Mouse (Mus musculus): ENCODE measurements at regions not wholly inside any gene's neighbourhood (a gene's known extent, or its start where the extent isn't known, plus 50 kb on each side); places are given as distances from the start of the nearest gene placed in this dataset.

- no peak overlapping the region for H3K4me3 ChIP-seq (replicated peaks; ENCODE audit: insufficient read depth, low read depth, low read length)
- no peak for DNase-seq
- WGBS = 75% methylated on average over 6 of the region's 6 CpGs
- H3K4me1 ChIP-seq (ENCODE audit: control insufficient read depth, insufficient read depth, low read length) = no peaks in the 10 kb centered on the region
- H3K27me3 ChIP-seq (ENCODE audit: control insufficient read depth, insufficient read depth, low read length) = no peaks in the 10 kb centered on the region
- TF ChIP-seq POLR2A (IDR thresholded peaks at IDR 0.05; ENCODE audit: borderline replicate concordance, insufficient read depth, low read length) = no peak
- no peak for TF ChIP-seq CTCF (IDR thresholded peaks at IDR 0.05; ENCODE audit: borderline replicate concordance, insufficient read depth, low read depth, low read length)
- H3K27ac ChIP-seq (ENCODE audit: insufficient read depth, low read length) = no peak overlapping the region
Observed at GRCm38 (mm10) chr3:115641411-115641810, 73.5 kb downstream of the S1pr1 start.

GRCm38 (mm10) chr3:115635487-115635886, 79.4 kb downstream of the S1pr1 start:
- Histone ChIP-seq H3K4me1 (ENCODE audit: control insufficient read depth, insufficient read depth, low read length) (no peaks in the 10 kb centered on the region), H3K27me3 (ENCODE audit: control insufficient read depth, insufficient read depth, low read length) (no peaks in the 10 kb centered on the region), H3K27ac (ENCODE audit: insufficient read depth, low read length) (no peak overlapping the region), H3K4me3 (replicated peaks; ENCODE audit: insufficient read depth, low read depth, low read length) (no peak overlapping the region)
- TF ChIP-seq CTCF (IDR thresholded peaks at IDR 0.05; ENCODE audit: borderline replicate concordance, insufficient read depth, low read depth, low read length) (no peak), POLR2A (IDR thresholded peaks at IDR 0.05; ENCODE audit: borderline replicate concordance, insufficient read depth, low read length) (no peak)
- WGBS = 51% methylated on average over 4 of the region's 4 CpGs
- DNase-seq = no peak

GRCm38 (mm10) chr3:115635081-115635480, 79.8 kb downstream of the S1pr1 start:
- no peaks in the 10 kb centered on the region for H3K4me1 ChIP-seq (ENCODE audit: control insufficient read depth, insufficient read depth, low read length)

GRCm38 (mm10) chr3:115632417-115632743, 82.5 kb downstream of the S1pr1 start:
- no peak for DNase-seq
- H3K27ac ChIP-seq (ENCODE audit: insufficient read depth, low read length) = no peak overlapping the region; the same call in 1 of the 2 replicates
- 38% methylated on average over 4 of the region's 4 CpGs for WGBS
- no peak for TF ChIP-seq POLR2A (IDR thresholded peaks at IDR 0.05; ENCODE audit: borderline replicate concordance, insufficient read depth, low read length)
- no peak for TF ChIP-seq CTCF (IDR thresholded peaks at IDR 0.05; ENCODE audit: borderline replicate concordance, insufficient read depth, low read depth, low read length)
- no peaks in the 10 kb centered on the region for H3K27me3 ChIP-seq (ENCODE audit: control insufficient read depth, insufficient read depth, low read length)
- H3K4me1 ChIP-seq (ENCODE audit: control insufficient read depth, insufficient read depth, low read length) = no peaks in the 10 kb centered on the region
- no peak overlapping the region for H3K4me3 ChIP-seq (replicated peaks; ENCODE audit: insufficient read depth, low read depth, low read length)

More at GRCm38 (mm10) chr3:115635081-115635480, 79.8 kb downstream of the S1pr1 start:
- H3K27me3 ChIP-seq (ENCODE audit: control insufficient read depth, insufficient read depth, low read length) = no peaks in the 10 kb centered on the region
- 92% methylated on average over 5 of the region's 5 CpGs for WGBS
- no peak overlapping the region for H3K27ac ChIP-seq (ENCODE audit: insufficient read depth, low read length)
- no peak overlapping the region for H3K4me3 ChIP-seq (replicated peaks; ENCODE audit: insufficient read depth, low read depth, low read length)
- DNase-seq = no peak
- no peak for TF ChIP-seq CTCF (IDR thresholded peaks at IDR 0.05; ENCODE audit: borderline replicate concordance, insufficient read depth, low read depth, low read length)
- TF ChIP-seq POLR2A (IDR thresholded peaks at IDR 0.05; ENCODE audit: borderline replicate concordance, insufficient read depth, low read length) = no peak

DNA sequence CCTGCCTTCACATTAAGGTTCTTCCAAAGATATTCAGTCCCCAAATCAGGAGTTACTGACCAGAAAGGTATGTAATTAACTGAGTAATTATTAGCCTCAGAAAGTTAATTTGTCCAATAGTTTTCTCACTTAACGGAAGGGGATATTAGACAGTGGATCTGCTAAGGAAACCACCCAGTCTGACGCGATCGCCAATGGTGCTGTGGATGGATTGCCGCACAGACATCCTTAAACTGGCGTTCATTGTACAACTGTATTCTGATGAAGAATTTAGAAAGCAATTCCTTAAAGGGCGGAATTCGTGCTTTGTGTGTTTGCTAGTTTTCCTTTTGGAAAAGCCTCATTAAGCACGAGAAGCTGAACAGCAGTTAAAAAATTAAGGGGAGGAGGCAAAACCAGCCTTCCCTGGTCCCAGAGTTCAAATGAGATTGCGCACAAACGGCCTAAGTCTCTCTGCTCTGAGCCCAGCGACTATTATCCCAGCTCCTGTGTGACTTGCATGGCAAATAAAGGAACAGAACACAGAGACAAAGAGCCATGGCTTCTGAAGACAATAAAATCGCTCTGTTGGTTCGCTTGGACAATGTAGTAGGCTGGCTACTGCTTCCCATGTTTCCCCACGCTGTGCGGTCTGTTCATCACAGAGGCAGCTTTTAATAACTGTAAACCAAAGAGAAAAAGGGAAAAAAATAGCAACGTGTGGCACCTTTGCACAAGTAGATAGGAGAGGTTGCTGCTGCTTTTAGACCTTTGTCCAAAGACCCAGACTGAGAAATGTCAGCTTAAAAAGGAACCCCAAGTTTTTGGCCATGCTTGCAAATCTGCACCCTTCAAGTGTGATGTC, 83.1 kb downstream of the S1pr1 start:
- no peaks in the 10 kb centered on the region for H3K4me1 ChIP-seq (ENCODE audit: control insufficient read depth, insufficient read depth, low read length)
- no peaks in the 10 kb centered on the region for H3K27me3 ChIP-seq (ENCODE audit: control insufficient read depth, insufficient read depth, low read length)
- 48% methylated on average over 17 of the region's 17 CpGs for WGBS
- TF ChIP-seq POLR2A (IDR thresholded peaks at IDR 0.05; ENCODE audit: borderline replicate concordance, insufficient read depth, low read length) = no peak
- no peak for TF ChIP-seq CTCF (IDR thresholded peaks at IDR 0.05; ENCODE audit: borderline replicate concordance, insufficient read depth, low read depth, low read length)
- H3K4me3 ChIP-seq (replicated peaks; ENCODE audit: insufficient read depth, low read depth, low read length) = no peak overlapping the region
- H3K27ac ChIP-seq (ENCODE audit: insufficient read depth, low read length) = peak overlapping the region; percentile 39; the same call in 1 of the 2 replicates
- DNase-seq = peak in 1 of 2 experiments; percentile 10

GRCm38 (mm10) chr3:115622920-115623319, 92.0 kb downstream of the S1pr1 start:
- no peak for TF ChIP-seq CTCF (IDR thresholded peaks at IDR 0.05; ENCODE audit: borderline replicate concordance, insufficient read depth, low read depth, low read length)
- TF ChIP-seq POLR2A (IDR thresholded peaks at IDR 0.05; ENCODE audit: borderline replicate concordance, insufficient read depth, low read length) = no peak
- Histone ChIP-seq H3K27ac (ENCODE audit: insufficient read depth, low read length) (no peak overlapping the region), H3K27me3 (ENCODE audit: control insufficient read depth, insufficient read depth, low read length) (no peaks in the 10 kb centered on the region), H3K4me1 (ENCODE audit: control insufficient read depth, insufficient read depth, low read length) (no peaks in the 10 kb centered on the region), H3K4me3 (replicated peaks; ENCODE audit: insufficient read depth, low read depth, low read length) (no peak overlapping the region)
- 92% methylated on average over 3 of the region's 3 CpGs for WGBS
- no peak for DNase-seq

- DNase-seq = no peak
- WGBS = 88% methylated on average over 2 of the region's 2 CpGs
- H3K4me1 ChIP-seq (ENCODE audit: control insufficient read depth, insufficient read depth, low read length) = no peaks in the 10 kb centered on the region
- no peak overlapping the region for H3K27ac ChIP-seq (ENCODE audit: insufficient read depth, low read length)
- H3K27me3 ChIP-seq (ENCODE audit: control insufficient read depth, insufficient read depth, low read length) = no peaks in the 10 kb centered on the region
- no peak overlapping the region for H3K4me3 ChIP-seq (replicated peaks; ENCODE audit: insufficient read depth, low read depth, low read length)
- no peak for TF ChIP-seq POLR2A (IDR thresholded peaks at IDR 0.05; ENCODE audit: borderline replicate concordance, insufficient read depth, low read length)
- TF ChIP-seq CTCF (IDR thresholded peaks at IDR 0.05; ENCODE audit: borderline replicate concordance, insufficient read depth, low read depth, low read length) = no peak
Observed at GRCm38 (mm10) chr3:115622300-115622699, 92.6 kb downstream of the S1pr1 start.

- TF ChIP-seq CTCF (IDR thresholded peaks at IDR 0.05; ENCODE audit: borderline replicate concordance, insufficient read depth, low read depth, low read length) (no peak), POLR2A (IDR thresholded peaks at IDR 0.05; ENCODE audit: borderline replicate concordance, insufficient read depth, low read length) (no peak)
- Histone ChIP-seq H3K4me3 (replicated peaks; ENCODE audit: insufficient read depth, low read depth, low read length) (no peak overlapping the region), H3K27me3 (ENCODE audit: control insufficient read depth, insufficient read depth, low read length) (no peaks in the 10 kb centered on the region), H3K4me1 (ENCODE audit: control insufficient read depth, insufficient read depth, low read length) (no peaks in the 10 kb centered on the region), H3K27ac (ENCODE audit: insufficient read depth, low read length) (no peak overlapping the region)
- 82% methylated on average over 3 of the region's 3 CpGs for WGBS
- no peak for DNase-seq
Observed at GRCm38 (mm10) chr3:115619970-115620369, 94.9 kb downstream of the S1pr1 start.

Measured in cerebellum, adult 2 months (tissue).